Mouse (Mus musculus) monocyte, adult 5-6 weeks (primary cell): ENCODE data around the gene Cdc42ep1. TPM values are rescaled to one million over a fixed set of nuclear protein-coding genes. Genes with fewer than 3 reads are reported as not detected.

Experiments used
- ATAC-seq: fragments of 153-309, 156-312 bp; replicated peaks from 2 replicates; pipeline ENCODE4 v1.8.0; 2017; ENCODE audit warnings: mild to moderate bottlenecking; ENCODE audit not compliant: low TSS enrichment, insufficient number of reproducible peaks, severe bottlenecking, poor library complexity, low FRiP score
- total RNA-seq: library from RNA; stranded (forward); fragments of 200-1000, 200-491, 200-594 nt; gene quantifications from 3 replicates; pipeline ENCODE4 v1.2.3, GENCODE M21; 2017

Cdc42ep1 gene
- total RNA-seq, 1 experiment from 2014 or later, result 0.29 TPM

GRCm38 (mm10) chr15:78899740-78900584, 57.5 kb downstream of the Cdc42ep1 start, which contains the start of gene Sh3bp1:
Sh3bp1 (plus strand) TSS chr15:78899768.
- no peak for ATAC-seq

Other genes with a start within 250 kb of the Cdc42ep1 start
- 298 to 420 TPM (median 312 TPM) in 3 replicates for gene Cyth4, start 245.6 kb upstream of the Cdc42ep1 start, total RNA-seq
- not detected in 3 replicates for gene Elfn2, start 123.9 kb upstream of the Cdc42ep1 start, total RNA-seq
- gene Mfng, start 69.1 kb upstream of the Cdc42ep1 start, total RNA-seq, result 19.9 to 42.9 TPM (median 22.6 TPM) in 3 replicates
- gene Card10, start 39.6 kb upstream of the Cdc42ep1 start, total RNA-seq, result 0.21 to 3.7 TPM (median 2.1 TPM) in 3 replicates
- not detected in 3 replicates for gene Lgals2, start 12.9 kb downstream of the Cdc42ep1 start, total RNA-seq
- gene Gga1, start 34.6 kb downstream of the Cdc42ep1 start, total RNA-seq, result 18.3 to 37.9 TPM (median 20.8 TPM) in 3 replicates
- gene Gm49510, start 57.0 kb downstream of the Cdc42ep1 start, total RNA-seq, result 1.7 to 3.9 TPM (median 1.9 TPM) in 3 replicates
- 18.5 to 41.3 TPM (median 19.2 TPM) in 3 replicates for gene Sh3bp1, start 57.1 kb downstream of the Cdc42ep1 start, total RNA-seq
- 1.1 to 3.5 TPM in 2 of 3 replicates, not detected in the other for gene Pdxp, start 71.3 kb downstream of the Cdc42ep1 start, total RNA-seq
- gene Lgals1, start 84.1 kb downstream of the Cdc42ep1 start, total RNA-seq, result 404 to 1,073 TPM (median 510 TPM) in 3 replicates
- 8.3 to 18.0 TPM (median 11.6 TPM) in 3 replicates for gene Nol12, start 92.3 kb downstream of the Cdc42ep1 start, total RNA-seq
- 21.8 to 39.7 TPM (median 29.5 TPM) in 3 replicates for gene Triobp, start 105.1 kb downstream of the Cdc42ep1 start, total RNA-seq
- 27.7 to 41.5 TPM (median 37.9 TPM) in 3 replicates for gene H1f0, start 185.8 kb downstream of the Cdc42ep1 start, total RNA-seq
- not detected in 3 replicates for gene Galr3, start 199.3 kb downstream of the Cdc42ep1 start, total RNA-seq
- gene Ankrd54, start 220.3 kb downstream of the Cdc42ep1 start, total RNA-seq, result 8.1 to 17.1 TPM (median 13.3 TPM) in 3 replicates
- gene Eif3l, start 232.6 kb downstream of the Cdc42ep1 start, total RNA-seq, result 102 to 117 TPM (median 113 TPM) in 3 replicates